Mouse (Mus musculus): Measurements from ENCODE around the gene Jtb. TPM values are rescaled to one million over a fixed set of nuclear protein-coding genes. Genes with fewer than 3 reads are reported as not detected.

Gene Jtb
- total RNA-seq, 1 experiment from 2014 or later, result 65.2 TPM

GRCm38 (mm10) chr3:90278211-90278610, 46.8 kb downstream of the Jtb start:
- ATAC-seq (ENCODE audit: extremely low read depth, insufficient number of reproducible peaks, low FRiP score, poor library complexity, severe bottlenecking), result 0 out of 2 replicates have a peak, but pooled peaks have one; percentile 10

DNA sequence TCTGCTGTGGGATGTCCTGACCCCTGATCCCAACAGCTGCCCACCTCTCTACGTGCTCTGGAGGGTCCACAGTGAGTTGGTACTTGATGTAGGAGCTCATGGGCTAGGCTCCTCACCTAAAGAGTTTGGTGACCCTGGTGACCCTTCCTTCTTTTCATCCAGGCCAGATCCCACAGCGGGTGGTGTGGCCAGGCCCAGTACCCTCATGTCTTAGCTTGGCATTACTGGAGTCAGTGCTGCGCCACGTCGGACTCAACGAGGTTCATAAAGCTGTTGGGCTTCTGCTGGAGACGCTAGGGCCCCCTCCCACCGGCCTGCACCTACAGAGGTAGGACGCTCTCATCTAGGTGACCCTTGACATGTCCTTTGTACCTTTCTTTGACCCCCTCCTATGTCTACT, 47.8 kb downstream of the Jtb start:
- no peak for ATAC-seq (ENCODE audit: extremely low read depth, insufficient number of reproducible peaks, low FRiP score, poor library complexity, severe bottlenecking)

DNA sequence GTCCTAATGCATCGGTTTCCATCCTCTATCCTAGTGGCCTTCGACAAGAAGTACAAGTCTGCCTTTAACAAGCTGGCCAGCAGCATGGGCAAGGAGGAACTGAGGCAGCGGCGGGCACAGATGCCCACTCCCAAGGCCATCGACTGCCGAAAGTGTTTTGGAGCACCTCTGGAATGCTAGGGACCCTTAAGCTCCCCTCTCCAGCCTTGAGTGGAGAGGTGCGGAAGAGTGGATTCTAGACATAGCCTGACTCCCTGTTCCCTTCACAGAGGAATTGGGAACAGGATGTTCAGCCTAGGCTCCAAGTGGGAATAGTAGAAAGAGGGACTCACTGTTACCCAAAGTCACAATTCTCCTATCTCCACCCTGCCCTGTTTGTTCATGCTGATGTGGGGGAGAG, 48.3 kb downstream of the Jtb start:
- no peak for ATAC-seq (ENCODE audit: extremely low read depth, insufficient number of reproducible peaks, low FRiP score, poor library complexity, severe bottlenecking)

DNA sequence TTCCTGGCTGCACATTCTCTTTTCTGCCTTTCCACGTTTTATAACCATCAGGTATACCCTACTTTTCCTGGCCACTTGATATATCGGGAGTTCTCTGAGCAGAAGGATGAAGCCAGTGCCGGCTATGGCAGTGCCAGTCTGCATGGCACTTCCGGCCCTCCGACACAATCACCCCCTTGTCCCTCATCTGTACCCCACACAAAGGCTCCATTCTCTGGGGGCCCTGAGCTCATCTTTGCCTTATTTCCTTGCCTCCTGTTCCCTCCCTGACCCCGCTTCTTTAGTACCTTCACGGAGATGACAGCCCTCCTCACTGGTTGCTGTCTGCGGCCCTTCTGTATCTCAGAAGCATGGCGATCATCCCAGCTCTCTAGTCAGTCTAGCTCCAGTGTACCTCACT, 49.3 kb downstream of the Jtb start:
- no peak for ATAC-seq (ENCODE audit: extremely low read depth, insufficient number of reproducible peaks, low FRiP score, poor library complexity, severe bottlenecking)

DNA sequence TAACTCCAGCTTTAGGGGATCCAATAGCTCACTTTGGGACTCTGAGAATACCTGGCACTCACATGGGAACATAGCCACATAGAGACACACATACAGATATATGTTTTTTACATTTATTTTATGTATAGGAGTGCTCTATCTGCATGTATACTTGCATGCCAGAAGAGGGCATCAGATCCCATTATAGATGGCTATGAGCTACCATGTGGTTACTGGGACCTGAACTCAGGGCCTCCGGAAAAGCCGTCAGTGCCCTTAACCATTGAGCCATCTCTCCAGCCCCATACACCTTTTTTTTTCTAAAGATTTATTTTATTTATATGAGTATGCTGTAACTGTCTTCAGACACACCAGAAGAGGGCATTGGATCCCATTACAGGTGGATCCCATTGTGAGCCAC, 52.8 kb downstream of the Jtb start:
- ATAC-seq (ENCODE audit: extremely low read depth, insufficient number of reproducible peaks, low FRiP score, poor library complexity, severe bottlenecking), result no peak

Other genes starting within 250 kb of the Jtb start
- 56.1 and 62.5 TPM in 2 replicates for gene Hax1, start 232.8 kb upstream of the Jtb start, total RNA-seq (2017)
- 95.8 and 104 TPM in 2 replicates for gene 4933434E20Rik, start 180.0 kb upstream of the Jtb start, total RNA-seq (2017)
- 186 and 235 TPM in 2 replicates for gene Ubap2l, start 179.0 kb upstream of the Jtb start, total RNA-seq (2017)
- 950 and 1,052 TPM in 2 replicates for gene Tpm3, start 158.9 kb upstream of the Jtb start, total RNA-seq (2017)
- 2.2 and 2.7 TPM in 2 replicates for gene Nup210l, start 127.5 kb upstream of the Jtb start, total RNA-seq (2017)
- gene Rps27, start 17.9 kb upstream of the Jtb start, total RNA-seq (2017), result 6,147 and 6,362 TPM in 2 replicates
- 1.4 and 2.0 TPM in 2 replicates for gene Rab13, start 17.9 kb upstream of the Jtb start, total RNA-seq (2017)
- not detected in 2 replicates for gene Creb3l4, start 11.9 kb downstream of the Jtb start, total RNA-seq (2017)
- gene Slc39a1, start 16.6 kb downstream of the Jtb start, total RNA-seq (2017), result 32.4 and 34.4 TPM in 2 replicates
- gene Crtc2, start 22.6 kb downstream of the Jtb start, total RNA-seq (2017), result 66.4 and 76.5 TPM in 2 replicates
- 59.8 and 70.4 TPM in 2 replicates for gene Dennd4b, start 33.6 kb downstream of the Jtb start, total RNA-seq (2017)
- gene Gatad2b, start 61.6 kb downstream of the Jtb start, total RNA-seq (2017), result 56.0 and 64.1 TPM in 2 replicates
- gene Slc27a3, start 158.3 kb downstream of the Jtb start, total RNA-seq (2017), result 0.35 and 2.7 TPM in 2 replicates
- 17.3 and 23.2 TPM in 2 replicates for gene Ints3, start 202.0 kb downstream of the Jtb start, total RNA-seq (2017)
- 0.12 TPM in 1 of 2 replicates, not detected in the other for gene Npr1, start 234.3 kb downstream of the Jtb start, total RNA-seq (2017)
- gene Ilf2, start 244.5 kb downstream of the Jtb start, total RNA-seq (2017), result 64.5 and 67.2 TPM in 2 replicates